Mouse (Mus musculus) forebrain, embryonic 10.5 days (tissue): Measurements from ENCODE around the gene Tec. TPM values are rescaled to one million over a fixed set of nuclear protein-coding genes. Genes with fewer than 3 reads are reported as not detected.

Source experiments
- DNase-seq: peaks from one replicate; pipeline ENCODE4 v3.0.0-alpha.2; 2017; ENCODE audit warnings: low spot score; ENCODE audit errors: extremely low spot score
- H3K27ac ChIP-seq: fragments of 300-500 bp; sonication (generic); 2 replicates; pipeline ENCODE4 v1.5.1; 2016; ENCODE audit warnings: mild to moderate bottlenecking
- H3K27me3 ChIP-seq: fragments of 300-500 bp; sonication (generic); 2 replicates; pipeline ENCODE4 v1.6.1; 2016; ENCODE audit warnings: mild to moderate bottlenecking; ENCODE audit not compliant: poor library complexity, severe bottlenecking
- H3K36me3 ChIP-seq: fragments of 300-500 bp; sonication (generic); replicated peaks from 2 replicates; pipeline ENCODE4 v1.6.1; 2016; ENCODE audit warnings: mild to moderate bottlenecking, moderate library complexity
- H3K4me1 ChIP-seq: fragments of 300-500 bp; sonication (generic); 2 replicates; pipeline ENCODE4 v1.6.1; 2016
- H3K4me3 ChIP-seq: fragments of 300-500 bp; sonication (generic); 2 replicates; pipeline ENCODE4 v1.5.1; 2016; ENCODE audit warnings: mild to moderate bottlenecking, moderate library complexity
- H3K9me3 ChIP-seq: fragments of 300-500 bp; sonication (generic); 2 replicates; pipeline ENCODE4 v1.6.1; 2016; ENCODE audit warnings: mild to moderate bottlenecking, moderate library complexity
- WGBS: fragments of 180-500 bp; shearing (Covaris S2); methylation state at CpG from one replicate; pipeline ENCODE4 v1.1.7; 2016; 5-methylcytosine and 5-hydroxymethylcytosine counted together
- polyA plus RNA-seq: library from polyadenylated mRNA; unstranded; fragments of >200 nt; fragmentation: Nextera tagmentation; extraction: Ambion mirVana; gene quantifications from 2 replicates; pipeline ENCODE4 v1.2.1, GENCODE M21; 2016

Tec gene
- polyA plus RNA-seq, 1 experiment from 2014 or later: 2.5 TPM

DNA sequence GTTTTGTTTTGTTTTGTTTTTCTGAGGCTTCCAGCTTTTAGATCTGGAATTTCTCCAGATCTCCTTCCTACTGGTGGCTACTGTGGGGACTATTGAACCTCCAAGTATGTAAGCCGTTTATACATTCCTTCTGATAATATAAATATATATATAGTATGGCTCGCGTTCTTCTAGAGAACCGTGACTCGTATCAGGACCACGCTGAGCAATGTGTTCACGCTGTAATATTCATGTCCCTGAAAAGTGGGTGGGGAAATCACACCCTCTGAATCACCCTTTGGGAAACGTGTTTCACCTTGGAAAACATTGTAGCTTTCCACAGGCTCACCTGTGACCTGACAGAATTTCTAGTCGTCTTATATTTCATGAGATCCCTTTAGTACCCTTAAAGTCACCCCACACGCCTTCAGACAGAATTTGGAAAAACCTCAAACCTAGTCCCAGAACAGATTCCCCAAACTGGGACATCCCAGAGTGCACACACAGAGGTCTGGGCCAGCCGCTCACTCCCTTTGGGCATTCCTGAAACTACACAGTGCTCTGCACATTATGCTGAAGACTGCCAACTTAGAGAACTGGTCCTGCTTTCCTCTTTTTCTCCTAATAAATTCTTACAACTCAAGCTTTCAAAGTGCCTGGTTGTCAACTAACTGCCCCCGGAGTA, 13.6 kb upstream of the Tec start:
- WGBS: 88% methylated on average over 12 of the region's 12 CpGs
- Histone ChIP-seq H3K9me3 (no peaks in the 10 kb centered on the region), H3K36me3 (no peaks in the 10 kb centered on the region), H3K4me1 (no peaks in the 10 kb centered on the region), H3K27me3 (peaks cover 4% of the 10 kb centered on the region; the same call in 1 of the 2 replicates), H3K27ac (no peak overlapping the region), H3K4me3 (no peak overlapping the region)
- DNase-seq: no peak

GRCm38 (mm10) chr5:72879736-72880135, 11.5 kb upstream of the Tec start:
- H3K27ac ChIP-seq: no peak overlapping the region
- no peak overlapping the region for H3K4me3 ChIP-seq
- peaks cover 20% of the 10 kb centered on the region for H3K27me3 ChIP-seq
- H3K36me3 ChIP-seq: no peaks in the 10 kb centered on the region
- H3K9me3 ChIP-seq: no peaks in the 10 kb centered on the region
- no peak for DNase-seq
- H3K4me1 ChIP-seq: peaks cover 9% of the 10 kb centered on the region
- WGBS: 35% methylated on average over 5 of the region's 5 CpGs

- Histone ChIP-seq H3K4me1 (peaks cover 19% of the 10 kb centered on the region), H3K36me3 (no peaks in the 10 kb centered on the region), H3K4me3 (no peak overlapping the region), H3K9me3 (no peaks in the 10 kb centered on the region), H3K27ac (no peak overlapping the region), H3K27me3 (peaks cover 47% of the 10 kb centered on the region)
- DNase-seq: no peak
- WGBS: 80% methylated on average over 4 of the region's 4 CpGs
Measured at GRCm38 (mm10) chr5:72871114-72871513, 2.8 kb upstream of the Tec start.

- DNase-seq: no peak
- Histone ChIP-seq H3K27ac (no peak overlapping the region), H3K4me3 (no peak overlapping the region), H3K27me3 (peaks cover 44% of the 10 kb centered on the region), H3K36me3 (no peaks in the 10 kb centered on the region), H3K4me1 (peaks cover 14% of the 10 kb centered on the region), H3K9me3 (no peaks in the 10 kb centered on the region)
- WGBS: 82% methylated on average over 14 of the region's 14 CpGs
Measured at GRCm38 (mm10) chr5:72869779-72870608, 1.7 kb upstream of the Tec start.

GRCm38 (mm10) chr5:72867036-72867672, 1.1 kb downstream of the Tec start:
- Histone ChIP-seq H3K27ac (no peak overlapping the region), H3K4me1 (peaks cover 14% of the 10 kb centered on the region), H3K36me3 (no peaks in the 10 kb centered on the region), H3K4me3 (peak overlapping the region; percentile 66; the same call in 1 of the 2 replicates), H3K9me3 (no peaks in the 10 kb centered on the region), H3K27me3 (peaks cover 44% of the 10 kb centered on the region)
- WGBS: 27% methylated on average over 16 of the region's 16 CpGs
- no peak for DNase-seq

DNA sequence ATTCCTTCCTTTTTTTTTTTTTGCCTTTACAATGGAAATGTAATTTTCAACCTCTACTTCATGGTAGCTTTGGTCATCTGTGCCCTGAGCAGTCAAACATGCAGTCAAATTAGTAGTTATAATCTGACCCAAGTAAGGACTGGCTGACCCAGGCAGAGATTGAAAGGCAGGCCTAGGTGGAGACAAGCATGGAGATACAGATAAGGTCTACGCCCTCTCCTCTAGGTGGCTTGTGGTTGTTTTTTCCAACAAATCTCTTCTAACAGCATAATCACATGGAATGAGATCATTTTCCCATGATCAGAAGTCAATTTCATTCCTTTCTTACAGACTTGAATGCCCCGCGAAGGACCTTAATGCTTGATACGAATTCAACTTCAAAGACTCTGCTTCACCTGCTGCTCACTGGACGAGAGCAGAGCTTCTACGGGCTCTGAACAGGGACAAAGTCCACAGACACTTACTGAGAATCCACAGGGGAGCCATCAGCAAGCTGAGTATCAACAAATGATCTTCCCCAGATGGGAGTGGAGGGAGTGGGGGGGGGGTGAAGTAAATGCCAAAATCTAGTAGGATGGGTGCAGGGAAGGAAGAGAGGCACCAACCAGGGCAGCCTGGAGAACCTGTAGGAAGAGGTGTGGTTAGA, 1.9 kb downstream of the Tec start:
- Histone ChIP-seq H3K4me1 (peaks cover 14% of the 10 kb centered on the region), H3K9me3 (no peaks in the 10 kb centered on the region), H3K27me3 (peaks cover 44% of the 10 kb centered on the region), H3K4me3 (no peak overlapping the region), H3K36me3 (no peaks in the 10 kb centered on the region), H3K27ac (no peak overlapping the region)
- 62% methylated on average over 6 of the region's 6 CpGs for WGBS
- DNase-seq: no peak

GRCm38 (mm10) chr5:72864654-72865178, 3.6 kb downstream of the Tec start:
- Histone ChIP-seq H3K4me3 (no peak overlapping the region), H3K27ac (no peak overlapping the region), H3K36me3 (no peaks in the 10 kb centered on the region), H3K27me3 (peaks cover 37% of the 10 kb centered on the region), H3K9me3 (peaks cover 2% of the 10 kb centered on the region; the same call in 1 of the 2 replicates), H3K4me1 (peaks cover 14% of the 10 kb centered on the region)
- no peak for DNase-seq
- WGBS: 79% methylated on average over 3 of the region's 3 CpGs

DNA sequence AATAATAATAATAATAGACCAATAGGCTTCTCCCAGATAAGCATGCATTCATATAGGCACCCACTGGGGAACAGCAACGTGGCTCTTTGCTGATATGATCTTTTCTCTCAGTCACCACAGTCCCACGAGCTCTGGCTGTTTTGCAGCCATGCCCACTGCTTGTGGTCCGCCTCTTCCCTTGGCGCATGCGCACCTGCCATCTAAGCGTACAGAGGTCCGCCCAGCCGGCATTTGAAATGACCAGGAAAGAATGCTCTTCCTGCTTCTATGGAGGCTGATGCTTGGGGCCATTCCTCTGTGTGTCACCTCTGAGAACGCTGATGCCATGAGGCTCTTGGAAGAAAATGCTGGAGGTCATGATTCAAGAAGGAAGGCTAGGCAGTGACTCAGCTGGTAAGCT, 5.1 kb downstream of the Tec start:
- H3K4me3 ChIP-seq: no peak overlapping the region
- WGBS: 94% methylated on average over 9 of the region's 9 CpGs
- H3K4me1 ChIP-seq: peaks cover 6% of the 10 kb centered on the region
- no peak for DNase-seq
- peaks cover 7% of the 10 kb centered on the region; the same call in 1 of the 2 replicates for H3K9me3 ChIP-seq
- peaks cover 27% of the 10 kb centered on the region for H3K27me3 ChIP-seq
- no peak overlapping the region for H3K27ac ChIP-seq
- no peaks in the 10 kb centered on the region for H3K36me3 ChIP-seq

DNA sequence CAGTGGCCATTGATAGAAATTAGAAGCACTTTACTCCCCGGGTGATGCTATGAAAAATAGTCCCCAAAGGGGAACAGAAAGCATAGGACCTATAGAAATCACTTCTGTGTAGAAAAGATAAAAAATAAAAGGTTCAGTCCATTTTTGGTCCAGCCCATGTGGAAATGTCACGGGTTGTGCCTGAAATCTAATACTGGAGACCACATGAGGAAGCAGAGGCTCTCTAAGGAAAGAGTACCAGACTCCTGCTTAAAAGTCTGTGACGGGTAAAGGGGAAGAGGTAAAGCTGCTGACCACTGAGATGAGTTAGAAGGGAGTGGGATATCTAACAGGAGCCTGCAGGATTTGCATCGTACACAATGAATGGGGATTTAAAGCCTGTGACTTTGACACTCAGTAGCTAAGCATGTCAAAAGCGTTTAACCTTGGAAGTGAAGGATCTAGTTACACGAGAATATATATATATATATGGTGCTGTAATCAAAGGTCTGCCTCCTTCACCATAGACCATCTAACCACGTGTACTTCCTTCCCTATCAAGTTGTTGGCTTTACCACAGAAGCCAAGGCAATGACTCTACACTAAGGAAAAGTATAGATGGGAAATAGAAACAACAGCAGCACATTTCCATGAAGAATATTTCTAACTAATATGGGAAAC, 6.4 kb downstream of the Tec start:
- Histone ChIP-seq H3K4me1 (no peaks in the 10 kb centered on the region), H3K27ac (no peak overlapping the region), H3K4me3 (no peak overlapping the region), H3K9me3 (peaks cover 7% of the 10 kb centered on the region; the same call in 1 of the 2 replicates), H3K27me3 (peaks cover 14% of the 10 kb centered on the region), H3K36me3 (no peaks in the 10 kb centered on the region)
- no peak for DNase-seq
- 84% methylated on average over 7 of the region's 7 CpGs for WGBS

- WGBS: 90% methylated on average over 8 of the region's 8 CpGs
- H3K36me3 ChIP-seq: no peaks in the 10 kb centered on the region
- no peak overlapping the region for H3K27ac ChIP-seq
- DNase-seq: no peak
- H3K4me1 ChIP-seq: peaks cover 4% of the 10 kb centered on the region
- H3K9me3 ChIP-seq: peaks cover 7% of the 10 kb centered on the region; the same call in 1 of the 2 replicates
- H3K4me3 ChIP-seq: no peak overlapping the region
- H3K27me3 ChIP-seq: peaks cover 4% of the 10 kb centered on the region
Measured at GRCm38 (mm10) chr5:72860899-72861298, 7.4 kb downstream of the Tec start.

DNA sequence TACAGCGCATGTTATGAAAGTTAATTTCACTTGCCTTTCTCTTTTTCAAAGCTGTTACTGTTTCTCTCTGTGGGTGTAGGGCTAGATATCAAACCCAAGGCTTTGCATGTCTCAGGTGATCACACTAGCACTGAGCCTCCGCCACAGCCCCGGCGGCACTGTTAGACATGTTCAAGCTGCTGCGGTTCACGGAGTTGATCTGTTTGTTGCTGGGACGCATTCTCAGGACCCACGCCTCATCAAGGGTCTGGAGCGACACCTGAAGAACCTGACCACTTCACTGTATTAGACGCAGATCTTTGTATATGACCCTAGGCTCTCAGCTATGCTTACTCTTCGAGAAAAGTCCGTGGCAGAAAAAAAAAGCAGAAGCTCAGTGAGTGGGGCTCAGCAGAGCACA, 10.0 kb downstream of the Tec start:
- H3K4me1 ChIP-seq: peaks cover 10% of the 10 kb centered on the region
- peaks cover 7% of the 10 kb centered on the region; the same call in 1 of the 2 replicates for H3K9me3 ChIP-seq
- H3K27ac ChIP-seq: no peak overlapping the region
- no peaks in the 10 kb centered on the region for H3K36me3 ChIP-seq
- DNase-seq: no peak
- 95% methylated on average over 12 of the region's 12 CpGs for WGBS
- H3K27me3 ChIP-seq: no peaks in the 10 kb centered on the region
- H3K4me3 ChIP-seq: no peak overlapping the region

GRCm38 (mm10) chr5:72857756-72858155, 10.5 kb downstream of the Tec start:
- no peak overlapping the region for H3K27ac ChIP-seq
- 95% methylated on average over 4 of the region's 4 CpGs for WGBS
- H3K4me1 ChIP-seq: peaks cover 10% of the 10 kb centered on the region
- H3K9me3 ChIP-seq: peaks cover 7% of the 10 kb centered on the region; the same call in 1 of the 2 replicates
- no peaks in the 10 kb centered on the region for H3K36me3 ChIP-seq
- no peak overlapping the region for H3K4me3 ChIP-seq
- H3K27me3 ChIP-seq: no peaks in the 10 kb centered on the region
- DNase-seq: no peak
